Mouse (Mus musculus): ENCODE data around the gene Nrp1.

Nrp1 gene

DNA sequence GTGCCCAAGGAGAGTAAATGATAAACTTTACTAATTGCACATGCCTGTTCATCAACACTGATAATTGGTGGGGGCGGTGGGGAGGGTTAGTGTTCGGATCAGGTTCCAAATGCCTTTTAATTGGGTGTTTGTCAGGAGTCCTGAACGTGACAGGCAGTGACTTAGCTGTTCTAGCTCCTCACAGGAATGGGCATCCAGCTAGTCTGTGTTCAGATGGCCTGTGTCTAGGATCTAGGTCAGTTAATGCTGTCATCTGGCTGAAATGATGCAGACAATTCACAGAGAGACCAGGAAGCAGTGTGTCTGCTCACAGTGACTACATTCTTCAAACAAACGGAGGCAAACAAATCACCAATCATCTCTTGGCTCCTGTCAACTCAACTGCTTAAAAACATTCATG lies 12.1 kb downstream of the Nrp1 start:
- no peak for DNase-seq (ENCODE audit: low read depth, low spot score)

DNA sequence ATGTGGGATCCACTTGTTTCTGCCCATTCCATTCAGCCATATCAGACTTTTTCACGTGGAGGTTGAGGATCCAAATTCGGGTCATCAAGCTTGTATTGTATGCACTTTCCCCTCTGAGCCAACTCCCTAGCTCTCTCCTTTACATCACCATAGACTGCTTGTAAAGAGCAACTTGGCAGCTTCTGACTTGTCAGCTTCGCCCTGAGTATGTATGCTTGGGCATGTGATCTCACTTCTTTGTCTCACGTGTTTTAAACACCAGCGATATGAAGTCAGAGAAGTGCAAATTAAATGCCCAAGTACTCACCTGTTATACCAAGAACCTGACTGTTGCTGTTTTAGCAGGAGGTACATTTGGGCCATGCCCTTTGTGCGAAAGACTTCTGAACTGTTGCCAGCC lies 12.6 kb downstream of the Nrp1 start:
- no peak for DNase-seq (ENCODE audit: low read depth, low spot score)

DNA sequence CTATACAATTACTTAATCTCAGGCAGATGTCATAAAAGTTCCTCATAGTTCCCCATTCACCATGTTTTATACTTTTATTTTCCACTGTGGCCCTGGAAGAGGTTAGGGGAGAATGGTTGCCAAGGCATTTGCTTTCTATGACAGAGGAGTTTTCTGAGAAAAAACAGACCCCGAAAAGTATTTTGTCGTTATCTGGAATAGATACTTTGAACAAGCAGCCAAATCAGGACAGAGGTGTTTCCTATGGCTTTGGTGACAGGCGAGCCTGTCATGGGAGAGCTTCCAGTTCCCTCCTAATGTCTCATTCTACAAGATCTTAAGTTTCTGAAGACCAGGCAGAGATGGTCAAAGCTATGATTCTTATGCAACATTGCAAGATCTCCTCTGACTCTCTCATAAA lies 13.4 kb downstream of the Nrp1 start:
- no peak for DNase-seq (ENCODE audit: low read depth, low spot score)

DNA sequence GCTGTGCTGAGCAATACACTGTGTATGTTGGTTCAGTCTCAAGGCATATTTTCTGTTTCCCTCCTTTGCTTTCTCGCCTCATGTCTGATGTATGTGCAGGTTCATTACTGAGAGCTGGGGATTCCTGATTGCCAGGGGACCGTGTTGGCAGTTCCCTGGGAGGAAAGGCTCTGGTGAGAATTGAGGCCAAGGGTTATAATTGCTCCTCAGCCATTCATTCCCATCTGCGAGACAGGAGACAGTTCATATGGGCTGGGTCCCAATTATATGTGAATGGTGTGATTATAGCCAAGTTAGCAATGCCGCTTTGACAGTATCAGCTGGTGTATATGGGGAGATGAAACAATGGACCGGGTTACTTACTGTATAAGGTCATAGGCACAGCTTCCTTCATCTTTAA lies 14.3 kb downstream of the Nrp1 start:
- DNase-seq (ENCODE audit: low read depth, low spot score): no peak

DNA sequence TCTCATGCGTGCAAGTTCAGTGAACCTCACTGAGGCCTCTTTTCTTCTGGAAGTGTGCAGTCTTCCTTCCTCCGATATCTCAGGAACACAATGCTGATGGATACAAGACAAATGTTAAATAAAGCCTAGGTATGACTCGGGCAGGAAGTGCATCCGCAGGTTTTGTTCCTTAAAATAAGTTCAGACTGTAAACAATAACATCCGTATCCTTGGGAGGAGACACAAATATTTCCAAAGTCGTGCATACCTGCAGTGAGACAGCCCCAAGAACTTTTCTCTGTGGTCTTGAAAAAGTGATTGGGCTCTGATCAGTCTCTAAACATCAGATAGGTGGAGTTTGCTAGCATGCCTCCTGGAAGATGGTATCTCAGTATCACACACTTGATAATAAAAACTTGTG lies 15.0 kb downstream of the Nrp1 start:
- no peak for DNase-seq (ENCODE audit: low read depth, low spot score)

DNA sequence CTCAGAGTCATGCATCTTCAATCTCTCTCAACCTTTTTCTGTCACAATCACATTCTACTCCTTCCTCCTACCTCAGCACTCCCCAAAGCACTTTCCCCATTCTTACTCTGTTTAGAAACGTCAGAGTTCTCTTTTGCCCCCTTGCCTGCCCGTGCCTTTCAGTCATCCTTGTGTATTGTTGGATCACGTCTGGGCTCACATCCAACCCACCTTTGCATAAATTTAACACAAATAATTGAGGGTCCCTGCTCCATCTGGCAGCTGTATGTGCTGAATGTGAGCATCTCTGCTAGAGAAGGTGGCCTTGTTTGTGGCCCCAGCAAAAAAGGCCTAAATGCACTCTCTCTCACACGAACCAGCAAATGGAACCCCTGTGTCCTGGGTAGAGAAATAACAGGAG lies 16.9 kb downstream of the Nrp1 start:
- DNase-seq (ENCODE audit: low read depth, low spot score): no peak

DNA sequence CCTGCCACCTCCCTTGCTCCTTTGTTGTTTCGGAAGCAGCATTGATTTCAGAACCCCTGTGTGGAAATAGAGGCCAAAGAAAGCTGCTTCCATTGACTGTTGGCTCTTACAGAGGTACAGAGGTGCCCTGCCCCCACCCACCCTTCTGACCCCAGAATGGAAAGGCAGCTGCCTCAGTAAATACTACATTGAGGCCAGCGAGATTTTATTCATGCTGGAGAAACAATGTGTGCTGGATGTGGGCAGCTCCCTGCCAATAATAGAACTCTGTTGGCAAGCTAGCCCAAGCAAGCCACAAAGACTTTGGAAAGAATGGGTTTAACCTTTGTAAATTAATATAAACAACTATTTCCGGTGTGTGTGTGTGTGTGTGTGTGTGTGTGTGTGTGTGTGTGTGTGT lies 24.8 kb downstream of the Nrp1 start:
- DNase-seq (ENCODE audit: low read depth, low spot score): no peak

DNA sequence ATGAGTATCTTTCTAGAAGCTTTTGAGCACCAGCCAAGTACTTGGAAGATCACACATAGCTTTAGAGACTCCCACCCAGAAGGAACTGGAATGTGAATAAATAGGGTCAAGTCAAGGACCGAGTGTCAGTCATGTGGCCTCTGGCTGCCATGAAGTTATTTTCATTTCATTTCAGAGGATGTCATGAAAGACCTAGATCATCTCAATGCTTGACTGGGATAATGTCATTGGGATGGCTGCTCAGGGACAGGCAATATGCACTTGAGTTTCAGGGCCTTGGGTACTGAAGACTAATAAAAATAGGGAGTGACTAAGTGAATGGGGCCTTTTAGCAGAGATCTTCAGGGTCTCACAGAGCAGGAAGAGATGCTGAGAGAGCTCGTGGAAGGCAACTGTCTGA lies 26.0 kb downstream of the Nrp1 start:
- DNase-seq (ENCODE audit: low read depth, low spot score): no peak

DNA sequence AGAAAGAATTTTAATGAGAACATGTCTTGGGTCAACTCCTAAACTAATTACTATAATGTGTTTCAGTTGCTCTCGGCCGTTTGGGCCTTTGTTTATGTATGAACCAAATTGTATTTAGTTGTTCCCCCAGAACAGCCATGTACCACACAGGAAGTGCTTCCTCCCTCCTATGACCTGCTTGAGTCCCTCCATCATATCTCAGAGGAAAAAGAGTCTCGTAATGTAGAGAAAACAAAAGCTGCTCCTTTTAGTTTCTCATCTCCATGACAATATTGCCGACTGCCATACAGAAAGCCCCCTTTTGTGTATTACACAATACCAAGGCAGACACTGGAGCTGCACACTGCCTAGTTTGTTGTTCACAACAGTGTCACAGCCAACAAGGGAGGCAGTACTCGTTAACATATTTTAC lies 26.5 kb downstream of the Nrp1 start:
- DNase-seq (ENCODE audit: low read depth, low spot score): no peak

DNA sequence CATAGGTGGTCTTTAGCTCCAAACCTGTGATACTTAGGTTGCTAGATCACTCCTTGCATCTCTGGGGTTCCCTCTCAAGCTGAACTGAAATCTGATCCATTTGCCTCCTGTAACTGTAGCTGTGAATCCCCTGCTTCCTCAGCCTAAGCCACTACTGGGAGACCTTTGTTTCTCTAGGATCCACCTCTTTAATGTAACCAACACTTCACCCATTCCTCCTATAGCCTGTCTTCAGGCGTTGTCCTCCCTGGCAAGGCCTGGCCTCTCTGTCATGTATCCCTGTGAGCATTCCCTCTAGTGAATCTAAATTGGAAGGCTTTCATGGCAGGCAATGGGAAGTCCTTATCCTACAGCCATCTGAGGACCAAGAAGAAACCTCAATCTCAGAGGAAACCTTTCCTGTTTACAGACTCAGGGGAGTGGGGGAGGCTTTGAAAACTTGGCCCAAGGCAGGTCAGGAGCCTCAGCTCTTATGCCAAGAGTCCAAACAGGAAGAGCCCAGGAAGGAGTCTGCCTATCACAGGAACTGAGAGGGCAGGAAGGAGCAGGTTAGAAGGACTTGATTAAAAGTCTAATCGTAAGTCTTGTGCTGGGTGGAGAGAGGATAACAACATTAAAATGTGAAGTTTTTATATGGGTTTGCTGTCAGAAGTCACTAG lies 28.7 kb downstream of the Nrp1 start:
- no peak for DNase-seq (ENCODE audit: low read depth, low spot score)

DNA sequence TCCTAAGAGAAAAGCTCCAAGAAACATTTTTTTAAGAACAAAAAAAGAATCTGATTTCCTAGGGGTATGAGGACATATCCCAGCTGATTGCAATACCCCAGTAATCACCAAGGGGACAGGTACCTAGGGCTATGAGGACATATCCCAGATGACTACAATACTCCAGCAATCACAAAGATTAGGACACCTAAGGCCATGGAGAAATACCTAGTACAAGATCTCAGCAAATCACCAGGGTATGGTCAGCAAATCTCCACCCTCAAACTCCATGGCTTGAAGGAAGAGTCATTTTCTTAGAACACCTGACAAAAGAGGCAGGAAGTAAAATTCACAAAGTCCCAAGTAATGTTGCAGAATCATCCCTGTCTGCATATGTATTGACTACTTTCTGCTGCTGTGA lies 32.4 kb downstream of the Nrp1 start:
- no peak for DNase-seq (ENCODE audit: low read depth, low spot score)

DNA sequence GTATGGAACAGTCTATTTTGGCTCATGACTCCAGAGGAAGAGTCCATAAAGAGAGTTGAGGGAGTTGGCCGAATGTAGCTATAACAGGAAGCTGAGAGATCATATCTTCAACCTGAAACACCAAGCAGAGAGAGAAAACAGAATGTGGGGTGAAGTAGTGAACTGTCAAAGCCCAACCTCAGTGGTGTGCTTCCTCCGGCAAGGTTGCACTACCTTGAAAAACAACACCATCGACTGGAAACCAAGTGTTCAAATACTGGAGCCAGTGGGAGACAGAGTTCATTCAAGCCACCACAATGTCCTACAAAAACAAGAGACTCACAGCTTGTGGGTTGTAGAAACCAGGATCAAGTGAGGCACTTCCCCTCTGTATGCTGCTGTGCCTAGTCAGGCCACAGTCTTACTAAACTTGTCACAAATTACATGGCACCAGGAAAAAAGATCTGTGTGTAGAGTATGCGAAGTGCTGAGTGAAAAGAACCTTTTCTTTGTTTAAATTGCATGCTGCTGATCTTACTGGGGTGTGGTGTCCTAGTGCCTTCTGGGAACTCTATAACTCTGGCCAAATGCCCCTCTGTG lies 32.9 kb downstream of the Nrp1 start:
- no peak for DNase-seq (ENCODE audit: low read depth, low spot score)

DNA sequence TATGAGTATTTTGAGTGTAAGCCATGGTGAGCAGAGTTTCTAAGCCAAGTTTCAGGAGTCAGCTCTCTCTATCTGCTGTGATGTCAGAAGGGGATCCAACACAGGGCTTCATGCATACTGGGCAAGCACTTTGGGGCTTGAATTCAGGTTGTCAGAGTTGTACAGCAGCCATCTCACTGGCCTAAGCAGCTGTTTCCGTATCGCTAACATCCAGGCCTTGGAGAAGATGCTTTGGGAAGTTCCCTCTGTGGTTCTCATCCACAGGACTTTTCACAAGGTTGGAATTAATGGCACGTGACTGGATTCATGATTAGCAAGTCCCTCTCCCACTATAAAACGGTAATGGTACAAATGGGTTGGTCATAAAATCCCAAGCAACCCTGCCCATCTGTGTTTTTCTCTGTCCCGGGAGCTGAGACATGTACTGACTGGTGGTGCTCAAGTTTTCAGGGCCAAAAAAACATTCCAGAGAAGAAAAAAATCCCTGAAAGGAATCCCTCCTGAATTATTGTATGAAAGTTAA lies 36.3 kb downstream of the Nrp1 start:
- DNase-seq (ENCODE audit: low read depth, low spot score): no peak

DNA sequence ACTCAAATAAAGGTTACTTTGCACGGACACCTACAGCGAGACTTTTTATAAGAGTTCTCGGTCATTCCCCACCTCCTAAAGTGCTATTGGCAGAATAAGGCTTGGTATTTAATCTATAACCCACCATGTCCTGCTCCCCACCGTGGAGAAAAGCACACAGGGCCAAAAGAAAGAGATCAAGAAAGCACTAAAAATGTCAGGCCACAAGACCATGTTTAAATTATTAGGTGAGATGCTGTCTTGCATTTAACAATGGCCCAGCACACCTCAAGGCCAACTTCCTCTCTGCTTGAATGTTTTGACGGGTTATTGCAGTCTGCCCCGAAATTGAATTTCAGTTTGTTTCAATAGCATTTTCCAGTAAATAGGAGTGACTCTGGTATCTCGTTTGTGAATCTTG lies 38.6 kb downstream of the Nrp1 start:
- no peak for DNase-seq (ENCODE audit: low read depth, low spot score)

DNA sequence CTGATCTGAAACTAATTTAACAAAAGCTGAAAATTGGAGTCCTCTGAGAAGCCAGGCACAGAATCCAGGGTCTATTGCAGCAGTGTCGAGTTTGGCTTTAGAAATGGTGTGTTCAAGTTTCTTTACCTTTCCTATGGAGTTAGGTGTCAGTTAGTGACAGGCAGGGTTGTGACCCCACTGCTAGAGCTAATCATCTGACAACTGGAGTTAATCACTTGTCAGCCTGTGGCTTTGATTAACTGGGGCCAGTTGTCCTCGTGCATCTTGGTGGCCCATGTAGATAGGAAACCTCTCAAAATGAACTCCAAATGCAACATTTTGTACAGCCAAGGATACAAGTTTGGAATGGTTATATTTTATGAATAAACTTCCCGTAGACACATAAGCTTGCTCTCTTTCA lies 39.0 kb downstream of the Nrp1 start:
- no peak for DNase-seq (ENCODE audit: low read depth, low spot score)

DNA sequence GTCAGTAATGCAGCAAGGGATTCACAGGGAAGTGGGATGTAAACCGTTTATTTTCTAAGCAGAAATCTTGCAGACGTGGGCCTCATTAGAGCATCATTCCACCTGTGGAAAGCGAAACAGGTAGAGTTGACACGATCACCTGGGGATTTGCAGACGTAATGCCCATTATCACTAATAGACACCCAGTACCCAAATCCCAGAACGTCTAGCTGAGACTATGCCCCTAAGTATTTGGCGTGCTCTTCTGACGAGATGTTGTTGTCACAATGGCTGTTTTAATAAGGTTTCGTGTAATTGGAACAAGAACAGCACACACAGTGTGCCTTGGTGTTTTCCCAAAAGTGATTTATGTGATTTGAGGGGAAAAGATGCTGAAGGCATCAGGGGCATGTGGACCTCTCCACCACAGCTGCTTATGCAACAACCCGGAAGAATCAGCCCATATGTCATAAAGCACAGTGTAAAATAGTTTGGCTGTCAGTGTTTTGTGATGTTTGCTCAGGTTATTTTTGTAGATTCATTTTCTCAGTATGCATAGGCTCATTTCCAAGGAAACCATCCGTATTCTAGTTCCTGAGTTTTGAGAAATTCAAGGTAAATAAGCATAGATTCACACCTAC lies 40.2 kb downstream of the Nrp1 start:
- DNase-seq (ENCODE audit: low read depth, low spot score): no peak

DNA sequence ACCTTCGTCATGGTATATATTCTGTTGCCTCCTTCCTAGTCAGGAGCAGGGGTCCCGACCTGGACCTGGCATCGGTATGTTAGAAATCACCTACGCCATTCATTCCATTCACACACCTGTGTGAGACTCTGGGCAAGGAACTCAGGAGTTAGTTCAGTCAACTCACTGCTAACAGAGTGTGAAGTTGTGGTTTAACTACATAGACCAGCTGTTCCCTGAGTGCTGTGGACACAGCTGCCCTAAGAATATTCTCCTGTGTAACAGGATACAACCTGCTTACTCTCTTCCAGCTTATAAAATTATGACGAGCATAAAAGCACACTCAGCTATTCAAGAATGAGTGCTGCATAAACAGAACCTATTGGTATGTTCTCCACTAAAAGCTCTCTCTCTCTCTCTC lies 41.9 kb downstream of the Nrp1 start:
- DNase-seq (ENCODE audit: low read depth, low spot score): no peak

DNA sequence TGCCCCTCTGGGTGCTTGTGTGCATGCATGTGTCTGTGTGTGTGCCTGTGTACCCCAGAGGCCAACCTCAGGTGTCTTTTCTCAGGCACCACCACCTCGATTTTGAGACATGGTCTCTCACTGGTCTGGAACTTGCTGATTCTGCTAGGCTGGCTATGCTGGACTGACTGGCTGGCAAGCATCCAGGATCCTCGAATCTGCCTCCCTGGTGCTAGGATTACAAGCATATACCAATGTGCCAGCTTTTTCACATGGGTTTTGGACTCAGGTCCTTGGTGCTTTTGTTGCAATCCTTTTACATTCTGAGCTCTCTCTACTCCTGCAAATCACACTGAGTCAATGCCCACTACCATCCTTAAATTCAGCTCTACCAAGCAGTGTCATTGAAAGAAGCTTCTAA lies 46.5 kb downstream of the Nrp1 start:
- no peak for DNase-seq (ENCODE audit: low read depth, low spot score)

DNA sequence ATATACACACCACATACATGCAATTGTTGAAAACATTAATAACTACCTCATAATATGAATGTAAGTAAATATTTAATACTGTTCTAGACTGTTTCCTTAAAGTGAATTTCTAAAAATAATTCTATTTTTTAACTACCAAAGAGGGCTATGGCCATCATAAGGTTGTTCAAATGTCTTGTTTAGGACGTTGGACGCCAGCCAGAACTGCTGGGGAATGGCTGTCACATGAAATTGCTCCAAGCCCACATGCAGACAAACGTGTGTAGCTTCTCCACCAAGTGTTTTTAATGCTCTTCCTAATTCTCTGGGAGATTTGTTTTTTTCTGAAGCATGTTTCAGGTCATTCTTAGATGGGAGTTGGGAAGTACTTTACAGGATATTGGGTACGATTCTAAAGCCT lies 55.0 kb downstream of the Nrp1 start:
- no peak for DNase-seq (ENCODE audit: low read depth, low spot score)

DNA sequence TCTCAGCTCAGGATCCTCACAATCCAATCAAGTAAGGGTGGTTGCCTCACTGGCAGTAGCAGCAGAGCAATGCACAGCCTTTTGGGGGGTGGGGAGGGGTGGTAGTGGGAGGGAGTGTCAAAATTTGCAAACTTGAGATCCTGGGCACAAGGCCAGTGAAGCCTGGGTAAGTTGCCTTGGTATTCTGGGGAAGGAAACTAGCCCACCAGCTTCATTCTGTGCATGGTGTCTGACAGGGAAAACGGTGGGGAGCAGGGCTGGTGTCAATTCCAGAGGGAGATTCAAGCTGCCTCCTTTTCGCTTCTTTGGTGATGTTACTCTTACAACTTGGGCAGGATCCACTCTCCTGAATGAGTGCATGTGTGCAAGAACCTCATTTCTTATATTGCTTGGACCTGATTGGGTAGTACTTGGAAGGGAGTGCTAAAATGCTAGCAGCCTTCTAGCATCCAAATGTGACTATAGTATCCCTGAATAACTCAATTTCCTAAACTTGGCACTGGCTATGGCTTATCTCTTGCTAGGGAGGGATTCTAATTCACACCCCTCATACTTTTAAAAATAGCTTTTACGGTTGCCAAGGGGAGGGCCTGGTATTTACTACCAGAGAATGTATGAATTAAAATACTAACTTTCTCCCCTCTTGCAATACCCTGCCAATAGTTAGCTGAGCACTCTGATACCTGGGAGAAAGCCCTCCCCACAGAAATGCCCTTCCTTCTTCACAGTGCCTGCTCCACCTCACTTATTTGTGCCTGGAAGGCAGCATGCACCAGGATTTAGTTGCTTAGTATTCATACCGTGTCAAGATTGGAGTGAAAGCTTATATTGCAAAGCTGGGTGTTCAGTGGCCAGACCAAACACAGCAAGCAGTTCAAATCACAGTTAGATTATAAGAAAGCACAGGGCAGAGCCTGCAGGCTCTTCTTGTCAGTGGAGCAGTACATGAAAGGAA lies 57.6 kb downstream of the Nrp1 start:
- no peak for DNase-seq (ENCODE audit: low read depth, low spot score)

DNA sequence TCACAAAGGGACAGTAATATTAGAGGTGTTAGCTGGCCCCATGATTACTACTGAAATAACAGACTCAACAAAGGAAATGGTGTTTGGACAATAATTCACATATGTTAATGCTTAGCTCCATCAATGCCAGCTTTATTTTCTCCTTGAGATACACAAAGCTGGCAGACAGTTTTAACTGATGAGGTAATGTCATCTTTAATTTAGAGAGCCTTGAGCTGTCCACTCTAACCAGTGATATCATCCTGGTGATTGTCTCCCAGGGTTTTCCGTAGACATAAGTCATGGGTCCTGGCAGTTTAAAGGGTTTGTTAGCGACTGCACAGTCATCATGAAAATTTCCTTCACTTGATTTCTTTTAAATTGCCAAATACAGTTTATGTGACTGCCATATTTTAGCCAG lies 58.5 kb downstream of the Nrp1 start:
- no peak for DNase-seq (ENCODE audit: low read depth, low spot score)
